Mouse (Mus musculus) common myeloid progenitor, adult 5-6 weeks (primary cell): ENCODE measurements around the gene Olfr1474. TPM values are rescaled to one million over a fixed set of nuclear protein-coding genes. Genes with fewer than 3 reads are reported as not detected.
"Not testable (repeated sequence)": the region's sequence is repeated elsewhere in the genome, so short reads cannot be mapped to it uniquely, and the experiment has no call there.

Source experiments
- ATAC-seq: replicated peaks from 2 replicates; pipeline ENCODE4 v1.8.0; 2016; ENCODE audit warnings: low read depth, mild to moderate bottlenecking, moderate TSS enrichment, inconsistent platforms; ENCODE audit not compliant: poor library complexity, severe bottlenecking
- total RNA-seq: library from RNA; stranded (forward); fragments of 200-1000, 187-1606 nt; gene quantifications from 2 replicates; pipeline ENCODE4 v1.2.3, GENCODE M21; 2017

The Olfr1474 gene
- not detected in 2 replicates for total RNA-seq

DNA sequence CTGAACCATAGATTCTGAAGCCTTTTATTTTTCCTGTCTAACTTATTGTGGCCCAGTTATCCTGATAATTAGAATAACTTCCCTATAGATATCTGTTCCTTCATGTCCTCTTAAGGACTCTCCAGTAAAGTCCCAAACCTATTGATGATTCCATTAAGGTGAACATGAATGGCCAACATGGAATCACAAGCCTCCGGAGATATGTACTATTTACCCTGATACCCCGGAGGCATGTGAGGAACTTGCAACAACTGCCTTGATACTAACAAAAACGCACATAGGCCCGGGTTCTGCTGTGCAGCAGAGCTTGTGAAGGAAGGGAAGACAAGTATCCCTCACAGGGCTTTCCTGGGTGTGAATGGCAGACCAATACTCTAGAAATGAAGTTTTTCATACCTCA is at the start of gene Olfr1474:
Olfr1474 (plus strand) TSS at position 301 of the 400 bp plus-strand sequence.
- ATAC-seq: not testable (repeated sequence)

DNA sequence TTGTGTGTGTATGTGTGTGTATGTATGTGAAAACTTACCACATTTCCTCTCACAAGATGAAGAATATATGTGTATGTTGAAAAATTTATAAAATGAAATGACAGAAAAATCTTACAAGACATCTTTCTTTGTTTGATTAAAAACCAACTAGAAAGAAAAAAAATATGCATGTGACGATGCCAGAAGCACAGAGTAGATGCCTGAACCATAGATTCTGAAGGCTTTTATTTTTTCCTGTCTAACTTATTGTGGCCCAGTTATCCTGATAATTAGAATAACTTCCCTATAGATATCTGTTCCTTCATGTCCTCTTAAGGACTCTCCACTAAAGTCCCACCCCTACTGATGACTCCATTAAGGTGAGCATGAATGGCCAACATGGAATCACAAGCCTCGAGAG is 26.3 kb upstream of the Olfr1474 start, which contains the start of gene Olfr1471:
Olfr1471 (plus strand) TSS at position 301 of the 400 bp plus-strand sequence.
- ATAC-seq: not testable (repeated sequence)

DNA sequence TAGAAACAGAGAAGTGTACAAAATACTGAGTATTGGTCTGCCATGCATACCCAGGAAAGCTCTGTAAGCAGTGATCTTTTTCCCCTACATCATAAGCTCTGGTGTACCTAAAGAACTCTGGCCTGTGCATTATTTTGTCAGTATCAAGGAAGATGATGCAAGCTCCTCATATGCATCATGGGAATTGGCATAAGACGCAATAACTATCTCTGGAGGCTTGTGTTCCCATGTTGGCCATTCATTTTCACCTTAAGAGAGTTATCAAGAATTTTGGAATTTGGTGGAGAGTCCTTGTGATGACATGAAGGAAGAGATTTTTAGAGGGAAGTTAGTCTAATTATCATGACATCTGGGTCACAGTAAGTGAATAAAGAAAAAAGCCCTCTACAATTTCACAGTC is 13.4 kb upstream of the Olfr1474 start, which contains the start of gene Olfr1472:
Olfr1472 (minus strand) TSS at position 101 of the 400 bp plus-strand sequence.
- ATAC-seq: no peak

DNA sequence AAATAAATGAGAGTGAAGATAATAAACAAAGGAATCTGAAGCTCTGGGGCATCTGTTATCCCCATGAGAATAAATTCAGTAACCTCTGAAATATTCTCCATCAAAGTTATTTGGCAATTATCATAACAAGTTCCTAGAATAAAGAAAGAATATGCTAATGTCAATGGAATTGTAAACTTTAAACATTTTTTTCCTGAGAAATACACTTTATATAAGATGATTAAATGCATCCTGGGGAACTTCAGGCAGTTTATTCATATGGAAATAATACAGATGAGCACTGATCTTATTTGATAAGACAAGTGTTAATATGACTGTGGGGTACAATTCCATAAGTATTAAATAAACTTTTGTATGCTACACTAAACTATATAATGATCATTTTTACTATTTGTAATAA is 10.7 kb downstream of the Olfr1474 start, which contains the start of gene Olfr1475:
Olfr1475 (minus strand) TSS at position 101 of the 400 bp plus-strand sequence.
- ATAC-seq: no peak

DNA sequence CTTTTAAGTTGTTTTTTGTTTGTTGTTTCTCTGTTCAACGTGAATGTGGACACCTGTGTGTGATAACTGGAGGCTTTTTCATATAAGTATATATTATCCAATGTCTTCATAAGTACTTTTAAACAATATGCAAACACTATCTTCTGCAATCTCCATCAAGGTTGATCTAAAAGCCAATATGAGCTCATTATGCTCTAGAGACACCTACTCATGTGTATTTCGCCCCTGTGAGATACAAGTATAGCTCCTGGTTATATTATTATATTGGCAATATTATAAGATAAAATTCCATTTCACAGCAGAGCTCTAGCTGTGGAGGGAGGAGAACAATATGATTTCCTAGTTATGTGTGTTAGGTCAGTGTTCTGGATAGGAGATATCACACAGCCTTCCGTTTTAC is 30.9 kb downstream of the Olfr1474 start, which contains the start of gene Olfr1477:
Olfr1477 (plus strand) TSS at position 301 of the 400 bp plus-strand sequence.
- ATAC-seq: no peak

Other genes with a start within 250 kb of the Olfr1474 start
- not detected in 2 replicates for gene Olfr1463, start 238.2 kb upstream of the Olfr1474 start, total RNA-seq
- gene Olfr1465, start 154.0 kb upstream of the Olfr1474 start, total RNA-seq: not detected in 2 replicates
- gene Olfr1466, start 130.7 kb upstream of the Olfr1474 start, total RNA-seq: not detected in 2 replicates
- gene Olfr1467, start 107.3 kb upstream of the Olfr1474 start, total RNA-seq: not detected in 2 replicates
- not detected in 2 replicates for gene Olfr1469, start 61.7 kb upstream of the Olfr1474 start, total RNA-seq
- gene Olfr1471, start 26.2 kb upstream of the Olfr1474 start, total RNA-seq: not detected in 2 replicates
- gene Olfr1472, start 13.5 kb upstream of the Olfr1474 start, total RNA-seq: not detected in 2 replicates
- gene Olfr1475, start 10.6 kb downstream of the Olfr1474 start, total RNA-seq: not detected in 2 replicates
- gene Olfr1477, start 31.0 kb downstream of the Olfr1474 start, total RNA-seq: not detected in 2 replicates
- not detected in 2 replicates for gene Olfr1480, start 58.3 kb downstream of the Olfr1474 start, total RNA-seq
- not detected in 2 replicates for gene Olfr1484, start 113.9 kb downstream of the Olfr1474 start, total RNA-seq
- not detected in 2 replicates for gene Olfr1487, start 147.8 kb downstream of the Olfr1474 start, total RNA-seq
- not detected in 2 replicates for gene Olfr1489, start 162.1 kb downstream of the Olfr1474 start, total RNA-seq
- not detected in 2 replicates for gene Olfr1490, start 181.5 kb downstream of the Olfr1474 start, total RNA-seq
- gene Olfr1491, start 227.7 kb downstream of the Olfr1474 start, total RNA-seq: not detected in 2 replicates